Mouse (Mus musculus) limb, embryonic 14.5 days (tissue): Measurements from ENCODE around the gene Mpp2. TPM values are rescaled to one million over a fixed set of nuclear protein-coding genes. Genes with fewer than 3 reads are reported as not detected.

Experiments used
- ATAC-seq: fragments of 200-750 bp; cut with Nextera tagmentation; 2 replicates; pipeline ENCODE4 v1.8.0; 2017; ENCODE audit warnings: low read depth, moderate number of reproducible peaks, moderate TSS enrichment; ENCODE audit not compliant: low FRiP score
- DNase-seq: peaks from one replicate; pipeline ENCODE4 v3.0.0-alpha.2; 2015; ENCODE audit warnings: low spot score
- H3K27ac ChIP-seq: fragments of 300-500 bp; sonication (generic); replicated peaks from 2 replicates; pipeline ENCODE4 v1.5.1; 2014; ENCODE audit warnings: low read depth, mild to moderate bottlenecking, low read length, moderate library complexity, mixed read lengths
- H3K27me3 ChIP-seq: fragments of 300-500 bp; sonication (generic); 2 replicates; pipeline ENCODE4 v1.6.1; 2014; ENCODE audit warnings: low read length, mixed read lengths; ENCODE audit not compliant: control insufficient read depth, insufficient read depth
- H3K36me3 ChIP-seq: fragments of 300-500 bp; sonication (generic); 2 replicates; pipeline ENCODE4 v1.6.1; 2014; ENCODE audit warnings: mild to moderate bottlenecking, low read length, moderate library complexity, mixed read lengths; ENCODE audit not compliant: control insufficient read depth, insufficient read depth
- H3K4me1 ChIP-seq: fragments of 300-500 bp; sonication (generic); 2 replicates; pipeline ENCODE4 v1.6.1; 2014; ENCODE audit warnings: antibody characterized with exemption, low read length, mixed read lengths; ENCODE audit not compliant: control insufficient read depth, insufficient read depth
- H3K4me2 ChIP-seq: fragments of 300-500 bp; sonication (generic); replicated peaks from 2 replicates; pipeline ENCODE4 v1.6.1; 2014; ENCODE audit warnings: low read depth, mild to moderate bottlenecking, low read length, moderate library complexity; ENCODE audit not compliant: severe bottlenecking
- H3K4me3 ChIP-seq: fragments of 300-500 bp; sonication (generic); replicated peaks from 2 replicates; pipeline ENCODE4 v1.5.1; 2014; ENCODE audit warnings: low read length
- H3K9ac ChIP-seq: fragments of 300-500 bp; sonication (generic); 2 replicates; pipeline ENCODE4 v1.6.1; 2014; ENCODE audit warnings: mild to moderate bottlenecking, low read depth, low read length, moderate library complexity; ENCODE audit not compliant: severe bottlenecking
- H3K9me3 ChIP-seq: fragments of 300-500 bp; sonication (generic); 2 replicates; pipeline ENCODE4 v1.6.1; 2016; ENCODE audit warnings: low read length; ENCODE audit not compliant: control insufficient read depth
- POLR2A ChIP-seq: fragments of 200-500 bp; IDR thresholded peaks from 2 replicates; pipeline ENCODE4 v1.8.0; 2012; ENCODE audit warnings: inconsistent platforms, mild to moderate bottlenecking, moderate library complexity, borderline replicate concordance; ENCODE audit not compliant: insufficient read depth, insufficient read length; ENCODE audit errors: extremely low read depth
- WGBS: fragments of 180-500 bp; shearing (Covaris S2); extraction: QIAGEN DNeasy Blood & Tissue Kit; methylation state at CpG from one replicate; pipeline ENCODE4 v1.1.7; 2014; 5-methylcytosine and 5-hydroxymethylcytosine counted together
- polyA plus RNA-seq, 2 experiments: library from polyadenylated mRNA; depleted of rRNA in 1 of 2; stranded (reverse) in 1 of 2; unstranded in 1 of 2; fragments of >200 nt; fragmentation: Nextera tagmentation in 1 of 2; extraction: Ambion mirVana in 1 of 2; gene quantifications; 2 replicates each; pipeline versions ENCODE4 v1.2.1 to v1.2.3; 2012 to 2014

Gene Mpp2
- polyA plus RNA-seq, 2 experiments, result 6.6 to 20.5 TPM

DNA sequence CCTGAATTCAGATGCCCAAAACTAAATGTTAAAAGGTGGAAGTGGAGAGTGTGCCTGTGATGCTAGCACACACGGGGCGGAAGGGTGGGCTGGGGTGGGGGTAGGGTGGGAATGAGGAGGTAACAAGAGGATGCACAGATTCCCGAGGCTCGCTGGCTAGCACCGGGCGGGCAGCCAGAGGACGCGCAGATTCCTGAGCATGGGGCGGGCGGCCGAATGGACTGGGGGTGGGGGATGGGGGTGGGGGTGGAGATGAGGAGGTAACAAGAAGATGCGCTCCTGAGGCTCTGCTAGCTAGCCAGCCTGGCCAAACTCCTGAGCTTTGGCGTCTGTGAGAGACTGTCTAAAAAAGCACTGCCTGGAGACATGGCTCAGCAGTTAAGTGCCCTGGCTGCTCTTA lies 17.9 kb downstream of the Mpp2 start:
- H3K4me2 ChIP-seq, result no peak overlapping the region; the same call in 1 of the 2 replicates
- peak overlapping the region; percentile 28; the same call in 1 of the 2 replicates for H3K9ac ChIP-seq

DNA sequence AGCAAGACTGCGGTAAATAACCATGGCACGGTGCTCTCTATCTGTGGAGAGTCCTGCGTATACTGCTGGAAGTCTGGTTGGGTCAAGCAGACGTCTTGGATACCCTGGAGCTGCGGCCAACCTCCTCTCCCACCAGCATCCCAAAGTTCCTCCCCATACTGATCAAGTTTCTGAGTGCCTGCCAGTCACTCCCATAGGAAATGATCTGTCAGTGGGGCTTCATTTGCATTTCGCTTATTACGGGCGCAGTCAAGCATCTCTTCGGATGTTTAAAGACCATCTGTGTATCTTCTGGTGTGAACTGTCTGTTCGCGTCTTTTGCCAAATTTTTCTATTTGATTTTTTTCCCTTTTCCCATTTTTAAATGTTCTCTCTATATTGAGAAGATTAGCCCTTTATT lies 18.7 kb downstream of the Mpp2 start:
- DNase-seq (no peak), ATAC-seq (no peak)
- H3K9ac ChIP-seq, result no peak overlapping the region
- H3K9me3 ChIP-seq, result no peaks in the 10 kb centered on the region
- H3K27ac ChIP-seq, result no peak overlapping the region
- H3K36me3 ChIP-seq, result peaks cover 1% of the 10 kb centered on the region; the same call in 1 of the 2 replicates
- H3K4me2 ChIP-seq, result no peak overlapping the region
- H3K27me3 ChIP-seq, result no peaks in the 10 kb centered on the region
- 58% methylated on average over 11 of the region's 11 CpGs for WGBS
- no peak for TF ChIP-seq POLR2A
- 0 out of 2 replicates have a peak, but pooled peaks cover 4% of the 10 kb centered on the region for H3K4me1 ChIP-seq
- no peak overlapping the region for H3K4me3 ChIP-seq

More for the DNA sequence above, 17.9 kb downstream of the Mpp2 start:
- no peaks in the 10 kb centered on the region for H3K9me3 ChIP-seq
- H3K4me1 ChIP-seq, result 0 out of 2 replicates have a peak, but pooled peaks cover 4% of the 10 kb centered on the region
- no peak overlapping the region for H3K27ac ChIP-seq
- peak; percentile 63 for ATAC-seq
- peaks cover 2% of the 10 kb centered on the region; the same call in 1 of the 2 replicates for H3K36me3 ChIP-seq
- no peak for TF ChIP-seq POLR2A
- no peaks in the 10 kb centered on the region for H3K27me3 ChIP-seq
- H3K4me3 ChIP-seq, result no peak overlapping the region
- peak; percentile 7 for DNase-seq
- 5% methylated on average over 13 of the region's 13 CpGs for WGBS

GRCm38 (mm10) chr11:102068969-102069368 lies 19.3 kb downstream of the Mpp2 start:
- Histone ChIP-seq H3K27me3 (no peaks in the 10 kb centered on the region), H3K27ac (no peak overlapping the region), H3K36me3 (peaks cover 3% of the 10 kb centered on the region), H3K9ac (no peak overlapping the region), H3K4me2 (no peak overlapping the region), H3K9me3 (no peaks in the 10 kb centered on the region), H3K4me1 (0 out of 2 replicates have a peak, but pooled peaks cover 4% of the 10 kb centered on the region), H3K4me3 (no peak overlapping the region)
- 31% methylated on average over 2 of the region's 2 CpGs for WGBS
- ATAC-seq, result no peak
- no peak for TF ChIP-seq POLR2A
- DNase-seq, result no peak

- H3K4me1 ChIP-seq, result no peaks in the 10 kb centered on the region
- H3K9me3 ChIP-seq, result no peaks in the 10 kb centered on the region
- ATAC-seq, result no peak
- no peaks in the 10 kb centered on the region for H3K27me3 ChIP-seq
- no peak for TF ChIP-seq POLR2A
- H3K36me3 ChIP-seq, result peaks cover 19% of the 10 kb centered on the region
- 69% methylated on average over 12 of the region's 13 CpGs for WGBS
- no peak for DNase-seq
- no peak overlapping the region for H3K4me3 ChIP-seq
- no peak overlapping the region for H3K9ac ChIP-seq
- H3K4me2 ChIP-seq, result no peak overlapping the region
- no peak overlapping the region for H3K27ac ChIP-seq
Observed at GRCm38 (mm10) chr11:102063076-102063475, 25.2 kb downstream of the Mpp2 start.

DNA sequence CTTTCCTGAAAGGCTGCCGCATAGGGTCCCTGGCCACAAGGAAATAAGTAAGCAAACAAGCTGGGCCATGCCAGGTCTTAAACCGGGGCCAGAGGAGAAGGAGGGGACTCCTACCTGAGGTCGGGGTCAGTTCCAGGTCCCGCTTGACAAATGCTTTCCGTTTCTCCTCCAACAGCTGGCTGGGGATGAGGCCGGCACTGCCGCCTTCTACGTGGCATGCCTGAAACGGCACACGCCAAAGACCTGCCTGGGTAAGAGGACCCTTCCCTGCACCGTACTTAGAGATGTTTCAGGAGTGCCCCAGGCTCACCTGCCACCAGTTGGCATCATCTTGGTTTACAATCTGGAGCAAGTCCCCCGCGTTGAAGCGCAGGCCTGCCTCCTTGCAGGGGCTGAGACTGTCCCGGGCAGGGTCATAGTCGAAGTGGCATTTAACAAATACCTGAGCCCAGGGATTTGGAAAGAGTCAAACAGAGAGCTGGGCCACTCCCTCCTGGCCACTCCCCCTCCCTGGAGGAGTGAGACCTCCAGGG lies 26.3 kb downstream of the Mpp2 start:
- Histone ChIP-seq H3K27ac (no peak overlapping the region), H3K9me3 (no peaks in the 10 kb centered on the region), H3K4me1 (no peaks in the 10 kb centered on the region), H3K4me3 (no peak overlapping the region), H3K36me3 (peaks cover 19% of the 10 kb centered on the region), H3K27me3 (no peaks in the 10 kb centered on the region), H3K9ac (no peak overlapping the region), H3K4me2 (no peak overlapping the region)
- 32% methylated on average over 15 of the region's 16 CpGs for WGBS
- no peak for DNase-seq
- no peak for TF ChIP-seq POLR2A
- no peak for ATAC-seq
